Mouse (Mus musculus): Measurements from ENCODE around the gene Cox16. TPM values are rescaled to one million over a fixed set of nuclear protein-coding genes. Genes with fewer than 3 reads are reported as not detected.

Gene Cox16
- 116 and 131 TPM in 2 replicates for polyA plus RNA-seq (2015; fragmentation: Nextera tagmentation; extraction: Ambion mirVana)

DNA sequence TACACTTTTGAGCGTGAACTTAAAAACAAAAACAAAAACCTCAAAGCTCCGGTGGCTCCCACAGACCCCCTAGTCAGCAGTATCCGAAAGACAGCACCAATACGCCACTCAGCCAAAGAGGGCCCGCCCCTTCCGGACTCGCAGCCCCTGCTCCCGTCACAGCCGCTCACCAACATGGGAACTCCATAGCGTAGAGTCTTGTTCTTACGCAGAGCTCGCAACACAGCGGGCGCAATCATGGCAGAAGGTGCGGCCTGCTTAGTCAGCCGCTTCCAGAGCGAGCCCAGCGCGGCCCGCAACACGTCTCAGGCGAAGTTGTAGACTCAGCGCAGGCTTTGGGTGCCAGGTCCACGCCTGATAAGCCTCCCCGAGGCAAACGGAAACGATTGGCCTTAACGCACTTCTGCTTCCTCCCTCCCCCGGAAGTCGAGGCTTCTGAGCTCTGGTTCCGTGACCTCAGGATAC is at the start of gene Cox16:
Gene Cox16 (minus strand): TSS at position 401 of the 465 bp plus-strand sequence.

DNA sequence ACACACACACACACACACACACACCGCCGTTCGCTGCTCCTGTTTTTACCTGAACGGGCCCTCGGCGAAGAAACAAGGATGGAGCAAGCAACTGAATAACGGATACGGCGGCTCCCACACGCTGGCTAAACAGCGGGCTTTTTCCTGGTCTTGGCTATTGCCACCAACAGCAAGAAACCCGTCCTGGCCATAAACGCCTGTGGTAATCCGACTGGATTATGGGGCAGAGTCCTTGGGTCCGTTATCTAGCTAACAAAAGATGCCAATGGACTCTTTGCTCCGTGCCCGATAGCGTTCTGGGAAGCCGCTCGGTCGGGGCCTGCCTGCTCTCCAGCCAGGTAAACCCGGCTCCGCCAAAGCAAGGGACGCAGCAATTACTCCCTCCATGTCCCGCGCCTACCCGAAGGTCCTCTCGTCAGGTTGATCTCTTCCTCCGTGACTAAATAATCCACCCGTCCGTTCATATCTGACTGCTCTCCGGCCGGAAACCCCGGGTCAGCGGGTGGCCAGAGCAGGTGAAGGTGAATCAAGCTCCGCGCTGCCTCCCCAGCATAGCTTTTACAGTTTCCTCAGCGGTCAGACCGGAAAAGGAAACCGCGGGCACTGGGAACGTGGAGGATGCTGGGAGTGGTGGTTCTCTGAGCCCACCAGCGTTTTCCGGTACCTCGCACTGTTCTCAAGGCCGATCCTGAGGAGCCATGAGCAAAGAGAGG is 47.5 kb upstream of the Cox16 start, which contains the start of the genes Gm20498 and Synj2bp:
Gene Gm20498 (minus strand): TSS at position 590 of the 713 bp plus-strand sequence.
Gene Synj2bp (minus strand): TSS at position 596 of the 713 bp plus-strand sequence.

DNA sequence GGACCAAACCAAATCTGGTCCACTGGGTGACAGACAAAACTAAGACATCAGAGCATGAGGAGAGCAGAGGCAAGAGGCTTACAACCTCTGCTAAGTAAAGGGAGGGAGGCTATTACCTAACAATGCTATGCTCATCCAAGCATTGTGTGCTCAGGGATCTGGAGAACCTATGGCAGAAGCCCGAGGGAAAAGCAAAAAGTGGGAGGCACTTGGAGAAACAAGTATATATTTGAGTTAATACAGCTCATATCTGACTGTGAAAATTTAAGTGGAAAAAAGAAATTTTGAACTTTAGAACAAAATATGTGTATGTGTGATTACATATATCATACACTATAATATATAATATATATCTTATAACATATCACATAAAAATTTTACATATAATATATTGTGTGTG is 63.1 kb downstream of the Cox16 start, which contains the start of gene Adam4:
Gene Adam4 (minus strand): TSS at position 101 of the 400 bp plus-strand sequence.

DNA sequence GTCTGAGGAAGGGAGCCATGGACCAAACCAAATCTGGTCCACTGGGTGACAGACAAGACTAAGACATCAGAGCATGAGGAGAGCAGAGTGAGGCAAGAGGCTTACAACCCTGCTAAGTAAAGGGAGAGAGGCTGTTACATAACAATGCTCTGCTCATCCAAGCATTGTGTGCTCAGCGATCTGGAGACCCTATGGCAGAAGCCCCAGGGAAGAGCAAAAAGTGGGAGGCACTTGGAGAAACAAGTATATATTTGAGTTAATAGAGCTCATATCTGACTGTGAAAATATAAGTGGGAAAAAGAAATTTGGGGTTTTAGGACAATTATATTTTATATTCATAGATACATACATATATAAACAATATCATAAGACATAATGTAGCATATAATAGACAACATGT is 105.6 kb downstream of the Cox16 start, which contains the start of gene Gm4787:
Gene Gm4787 (minus strand): TSS at position 101 of the 400 bp plus-strand sequence.

DNA sequence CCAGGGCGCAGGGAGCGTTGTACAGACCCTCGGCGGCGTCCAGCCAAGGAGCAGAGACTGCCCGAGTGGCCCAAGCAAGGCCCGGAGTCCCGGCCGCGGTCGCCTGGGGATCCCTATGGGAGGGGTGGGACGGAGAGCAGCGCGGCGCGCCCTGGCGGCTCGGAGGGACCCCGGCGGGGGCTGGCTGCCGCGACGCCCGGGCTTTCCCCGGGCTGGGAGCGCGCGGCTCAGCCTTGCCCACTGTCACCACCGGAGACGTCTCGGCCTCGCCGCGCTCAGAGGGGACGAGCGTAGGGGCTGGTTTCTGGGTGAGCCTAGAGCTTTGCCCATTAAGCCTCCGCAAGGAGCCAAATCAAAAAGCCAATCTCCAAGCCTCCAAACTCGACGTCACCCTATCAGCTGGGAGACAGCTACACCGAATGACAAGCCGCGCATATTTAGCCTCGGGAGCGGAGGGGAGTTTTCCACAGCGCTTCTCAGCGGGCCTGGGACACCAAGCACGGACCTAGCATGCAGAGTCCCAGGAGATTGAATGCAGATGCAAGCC is 152.0 kb downstream of the Cox16 start, which contains the start of gene Slc8a3:
Gene Slc8a3 (minus strand): TSS at position 306 of the 547 bp plus-strand sequence.

Other genes with a start within 250 kb of the Cox16 start
- 0.05 TPM in 1 of 2 replicates, not detected in the other for gene Slc8a3, start 151.9 kb downstream of the Cox16 start, polyA plus RNA-seq (2015; fragmentation: Nextera tagmentation; extraction: Ambion mirVana)
- gene Gm4787, start 105.7 kb downstream of the Cox16 start, polyA plus RNA-seq (2015; fragmentation: Nextera tagmentation; extraction: Ambion mirVana), result 0.10 and 0.12 TPM in 2 replicates
- gene Adam4, start 63.2 kb downstream of the Cox16 start, polyA plus RNA-seq (2015; fragmentation: Nextera tagmentation; extraction: Ambion mirVana), result 0.22 and 0.26 TPM in 2 replicates
- 10.8 and 12.6 TPM in 2 replicates for gene Gm20498, start 47.8 kb upstream of the Cox16 start, polyA plus RNA-seq (2015; fragmentation: Nextera tagmentation; extraction: Ambion mirVana)
- 21.0 and 21.7 TPM in 2 replicates for gene Synj2bp, start 47.8 kb upstream of the Cox16 start, polyA plus RNA-seq (2015; fragmentation: Nextera tagmentation; extraction: Ambion mirVana)
- gene Adam21, start 83.3 kb upstream of the Cox16 start, polyA plus RNA-seq (2015; fragmentation: Nextera tagmentation; extraction: Ambion mirVana), result 0.06 TPM in 1 of 2 replicates, not detected in the other
- gene Med6, start 109.9 kb upstream of the Cox16 start, polyA plus RNA-seq (2015; fragmentation: Nextera tagmentation; extraction: Ambion mirVana), result 30.2 and 41.2 TPM in 2 replicates
- 0.17 and 0.42 TPM in 2 replicates for gene Ttc9, start 146.1 kb upstream of the Cox16 start, polyA plus RNA-seq (2015; fragmentation: Nextera tagmentation; extraction: Ambion mirVana)